Mouse (Mus musculus): ENCODE results near the gene Mlx. TPM values are rescaled to one million over a fixed set of nuclear protein-coding genes. Genes with fewer than 3 reads are reported as not detected.

The Mlx gene
- 40.2 and 61.6 TPM in 2 replicates for polyA plus RNA-seq (2012; rRNA removed)
- 42.4 and 44.4 TPM in 2 replicates for polyA plus RNA-seq (2014; fragmentation: Nextera tagmentation; extraction: Ambion mirVana)

DNA sequence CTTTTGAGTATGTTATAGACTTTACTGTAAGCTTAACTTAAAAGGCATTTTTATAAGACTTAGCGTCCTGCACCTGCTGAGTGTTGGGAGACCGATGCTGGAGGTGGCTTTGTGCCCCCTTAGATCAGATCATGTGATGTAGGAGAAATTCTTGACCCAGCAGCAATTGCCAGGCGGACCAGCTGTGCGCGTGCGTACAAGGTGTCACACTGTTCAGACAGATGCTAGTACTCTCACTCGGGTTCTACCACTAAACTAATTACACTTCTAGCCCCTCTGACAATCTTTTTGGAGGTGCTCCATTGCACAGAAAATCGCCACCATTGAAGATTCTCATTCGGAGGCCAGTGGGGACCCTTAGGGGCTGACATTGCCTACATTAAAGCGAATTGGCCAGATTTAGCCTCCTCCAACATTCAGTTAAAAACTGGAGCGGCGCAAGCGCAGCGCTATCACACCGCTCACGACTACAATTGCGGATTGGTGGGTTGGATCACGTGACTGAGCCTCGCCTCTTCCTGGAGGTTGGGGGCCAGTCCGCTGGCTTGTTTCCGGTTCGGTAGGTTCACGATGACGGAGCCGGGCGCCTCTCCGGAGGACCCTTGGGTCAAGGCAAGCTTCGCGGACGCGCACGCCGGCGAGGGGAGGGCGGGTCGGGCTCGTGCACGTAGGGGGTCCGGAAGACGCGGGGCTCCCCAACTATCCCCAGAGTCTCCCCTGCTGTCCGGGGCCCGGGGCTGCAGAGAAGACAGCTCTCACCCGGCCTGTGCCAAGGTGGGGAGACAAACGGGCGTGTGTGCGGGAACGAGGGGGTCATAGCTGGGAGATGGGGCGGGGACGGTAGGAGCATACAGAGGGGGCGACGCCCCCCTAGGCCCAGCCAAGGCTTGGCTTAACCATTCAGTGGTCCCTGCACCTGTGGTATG, at the start of gene Mlx:
TSS of gene Mlx (plus strand) at position 522 of the 926 bp plus-strand sequence.
- Histone ChIP-seq H3K9me3 (ENCODE audit: control insufficient read depth, low read length) (no peaks in the 10 kb centered on the region), H3K4me3 (replicated peaks; ENCODE audit: low read length) (peak within 1 kb of the TSS; percentile 77), H3K36me3 (ENCODE audit: control insufficient read depth, insufficient read depth, low read length) (peaks cover 44% of the 10 kb centered on the region), H3K9ac (ENCODE audit: low read depth, low read length, severe bottlenecking) (peak within 1 kb of the TSS; percentile 78), H3K27me3 (ENCODE audit: control insufficient read depth, insufficient read depth, low read length) (no peaks in the 10 kb centered on the region), H3K4me1 (ENCODE audit: control insufficient read depth, insufficient read depth, low read length) (peaks cover 25% of the 10 kb centered on the region), H3K4me2 (replicated peaks; ENCODE audit: low read depth, low read length, severe bottlenecking) (peak within 1 kb of the TSS; percentile 85), H3K27ac (replicated peaks; ENCODE audit: low read depth, low read length) (peak within 1 kb of the TSS; percentile 63; the same call in 1 of the 2 replicates)
- under 1% methylated on average over 51 of the region's 52 CpGs for whole genome bisulfite sequencing
- DNase-seq (ENCODE audit: low spot score) (peak; percentile 96), ATAC-seq (ENCODE audit: low FRiP score, low read depth) (peak; percentile 89)
- no peak for TF ChIP-seq POLR2A (IDR thresholded peaks at IDR 0.05; ENCODE audit: borderline replicate concordance, extremely low read depth, insufficient read depth, insufficient read length)

DNA sequence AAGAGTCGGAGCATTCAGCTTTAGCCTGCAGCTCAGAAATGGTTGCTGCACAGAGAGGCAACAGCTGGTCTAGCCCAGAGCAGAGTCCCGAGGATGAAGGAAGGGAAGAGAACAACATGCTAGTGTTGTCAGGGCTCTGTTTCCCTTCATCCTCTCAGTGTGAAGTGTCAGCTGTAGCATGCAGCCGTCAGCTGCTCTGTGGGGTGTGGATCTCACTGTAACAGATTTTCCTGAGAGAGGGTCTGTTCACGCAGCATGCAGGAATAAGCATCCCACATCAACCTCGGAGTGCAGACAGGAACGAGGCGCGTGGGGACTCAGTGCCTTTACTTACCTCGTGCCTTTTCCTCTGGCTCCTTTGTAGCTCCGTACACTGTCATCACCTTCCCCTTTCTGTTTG, 49.3 kb upstream of the Mlx start:
- WGBS: 87% methylated on average over 10 of the region's 10 CpGs
- TF ChIP-seq POLR2A (IDR thresholded peaks at IDR 0.05; ENCODE audit: borderline replicate concordance, extremely low read depth, insufficient read depth, insufficient read length): no peak
- no peaks in the 10 kb centered on the region for H3K9me3 ChIP-seq (ENCODE audit: control insufficient read depth, low read length)
- H3K36me3 ChIP-seq (ENCODE audit: control insufficient read depth, insufficient read depth, low read length): peaks cover 64% of the 10 kb centered on the region
- DNase-seq (ENCODE audit: low spot score): no peak
- no peak for ATAC-seq (ENCODE audit: low FRiP score, low read depth)
- H3K9ac ChIP-seq (ENCODE audit: low read depth, low read length, severe bottlenecking): no peak overlapping the region
- no peaks in the 10 kb centered on the region for H3K27me3 ChIP-seq (ENCODE audit: control insufficient read depth, insufficient read depth, low read length)
- H3K27ac ChIP-seq (replicated peaks; ENCODE audit: low read depth, low read length): no peak overlapping the region
- H3K4me2 ChIP-seq (replicated peaks; ENCODE audit: low read depth, low read length, severe bottlenecking): no peak overlapping the region
- H3K4me1 ChIP-seq (ENCODE audit: control insufficient read depth, insufficient read depth, low read length): no peaks in the 10 kb centered on the region
- H3K4me3 ChIP-seq (replicated peaks; ENCODE audit: low read length): no peak overlapping the region

DNA sequence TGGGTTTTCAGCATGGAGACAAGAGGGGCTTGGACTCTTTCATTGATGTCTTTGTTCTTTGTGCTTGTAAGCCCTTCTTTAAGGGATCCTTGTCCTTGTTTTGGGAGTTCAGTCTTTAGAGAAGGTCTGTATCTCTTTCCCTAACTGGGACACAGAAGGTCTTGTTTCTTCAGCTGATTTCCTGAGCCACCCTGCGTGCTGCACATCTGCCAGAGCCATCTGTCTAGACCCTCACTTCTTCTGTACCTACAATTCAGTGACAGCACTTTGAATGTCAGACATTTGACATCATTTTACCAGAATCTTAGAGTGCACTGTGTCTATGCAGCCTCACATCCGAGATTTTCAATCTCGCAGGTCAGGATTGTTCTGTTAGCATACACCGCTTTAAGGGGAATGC, 41.3 kb upstream of the Mlx start:
- no peaks in the 10 kb centered on the region for H3K4me1 ChIP-seq (ENCODE audit: control insufficient read depth, insufficient read depth, low read length)
- H3K9me3 ChIP-seq (ENCODE audit: control insufficient read depth, low read length): no peaks in the 10 kb centered on the region
- ATAC-seq (ENCODE audit: low FRiP score, low read depth): no peak
- no peak overlapping the region for H3K4me2 ChIP-seq (replicated peaks; ENCODE audit: low read depth, low read length, severe bottlenecking)
- no peaks in the 10 kb centered on the region for H3K27me3 ChIP-seq (ENCODE audit: control insufficient read depth, insufficient read depth, low read length)
- H3K9ac ChIP-seq (ENCODE audit: low read depth, low read length, severe bottlenecking): no peak overlapping the region
- H3K4me3 ChIP-seq (replicated peaks; ENCODE audit: low read length): no peak overlapping the region
- H3K36me3 ChIP-seq (ENCODE audit: control insufficient read depth, insufficient read depth, low read length): peaks cover 92% of the 10 kb centered on the region
- 93% methylated on average over 4 of the region's 4 CpGs for WGBS
- no peak overlapping the region for H3K27ac ChIP-seq (replicated peaks; ENCODE audit: low read depth, low read length)
- TF ChIP-seq POLR2A (IDR thresholded peaks at IDR 0.05; ENCODE audit: borderline replicate concordance, extremely low read depth, insufficient read depth, insufficient read length): no peak
- no peak for DNase-seq (ENCODE audit: low spot score)

DNA sequence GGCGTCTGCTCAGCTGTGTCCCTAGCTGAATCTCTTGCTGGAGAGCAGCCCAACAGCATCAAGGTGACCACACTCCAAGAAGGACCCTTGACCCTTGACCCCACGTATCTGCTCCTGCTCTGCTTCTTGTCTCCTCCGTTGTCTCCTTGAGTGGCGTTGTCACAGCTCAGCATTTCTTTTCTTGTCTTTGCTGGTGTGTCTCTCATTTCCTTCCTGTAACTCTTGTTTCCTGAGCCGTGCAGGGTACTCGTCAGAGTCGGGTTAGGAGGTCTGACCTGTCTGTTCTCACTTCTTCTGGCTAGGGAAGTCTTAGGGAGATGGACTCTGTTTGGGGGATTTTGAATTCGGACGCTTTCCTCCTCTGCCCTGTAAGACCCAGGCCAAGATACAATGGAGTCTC, 40.6 kb upstream of the Mlx start:
- WGBS: 81% methylated on average over 9 of the region's 9 CpGs
- ATAC-seq (ENCODE audit: low FRiP score, low read depth): no peak
- DNase-seq (ENCODE audit: low spot score): no peak

DNA sequence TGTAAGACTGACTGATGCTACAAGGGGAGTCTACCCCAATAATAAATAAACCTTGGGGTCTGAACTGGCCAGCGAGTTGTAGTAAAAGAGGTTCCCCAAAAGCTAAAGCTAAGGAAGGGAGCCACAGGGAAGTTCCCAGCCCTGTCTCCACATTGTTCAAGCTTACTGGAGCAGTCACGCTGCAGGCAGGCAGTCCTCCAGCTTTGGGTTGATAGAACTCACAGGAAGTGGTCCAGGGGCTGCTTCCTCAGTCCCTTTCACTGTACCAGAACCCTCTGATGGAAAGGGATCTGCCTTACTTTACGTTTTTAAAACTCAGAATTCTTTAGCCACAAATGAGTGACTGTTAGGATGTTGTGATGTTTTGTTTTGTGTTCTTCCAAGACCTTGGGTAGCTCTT, 39.6 kb upstream of the Mlx start:
- no peak for ATAC-seq (ENCODE audit: low FRiP score, low read depth)
- 86% methylated on average over 3 of the region's 3 CpGs for WGBS

More for the DNA sequence above, 40.6 kb upstream of the Mlx start:
- no peak for TF ChIP-seq POLR2A (IDR thresholded peaks at IDR 0.05; ENCODE audit: borderline replicate concordance, extremely low read depth, insufficient read depth, insufficient read length)
- Histone ChIP-seq H3K4me3 (replicated peaks; ENCODE audit: low read length) (no peak overlapping the region), H3K27me3 (ENCODE audit: control insufficient read depth, insufficient read depth, low read length) (no peaks in the 10 kb centered on the region), H3K9ac (ENCODE audit: low read depth, low read length, severe bottlenecking) (no peak overlapping the region), H3K9me3 (ENCODE audit: control insufficient read depth, low read length) (no peaks in the 10 kb centered on the region), H3K36me3 (ENCODE audit: control insufficient read depth, insufficient read depth, low read length) (peaks cover 90% of the 10 kb centered on the region), H3K4me1 (ENCODE audit: control insufficient read depth, insufficient read depth, low read length) (no peaks in the 10 kb centered on the region), H3K27ac (replicated peaks; ENCODE audit: low read depth, low read length) (no peak overlapping the region), H3K4me2 (replicated peaks; ENCODE audit: low read depth, low read length, severe bottlenecking) (no peak overlapping the region)

More for the DNA sequence above, 39.6 kb upstream of the Mlx start:
- H3K9ac ChIP-seq (ENCODE audit: low read depth, low read length, severe bottlenecking): no peak overlapping the region
- no peak overlapping the region for H3K4me2 ChIP-seq (replicated peaks; ENCODE audit: low read depth, low read length, severe bottlenecking)
- DNase-seq (ENCODE audit: low spot score): no peak
- H3K27ac ChIP-seq (replicated peaks; ENCODE audit: low read depth, low read length): no peak overlapping the region
- no peaks in the 10 kb centered on the region for H3K4me1 ChIP-seq (ENCODE audit: control insufficient read depth, insufficient read depth, low read length)
- H3K27me3 ChIP-seq (ENCODE audit: control insufficient read depth, insufficient read depth, low read length): no peaks in the 10 kb centered on the region
- no peak for TF ChIP-seq POLR2A (IDR thresholded peaks at IDR 0.05; ENCODE audit: borderline replicate concordance, extremely low read depth, insufficient read depth, insufficient read length)
- H3K9me3 ChIP-seq (ENCODE audit: control insufficient read depth, low read length): no peaks in the 10 kb centered on the region
- peaks cover 89% of the 10 kb centered on the region for H3K36me3 ChIP-seq (ENCODE audit: control insufficient read depth, insufficient read depth, low read length)
- no peak overlapping the region for H3K4me3 ChIP-seq (replicated peaks; ENCODE audit: low read length)
